Mouse (Mus musculus): Measurements from ENCODE around the gene Dtl. TPM values are rescaled to one million over a fixed set of nuclear protein-coding genes. Genes with fewer than 3 reads are reported as not detected.
A peak's percentile ranks its signal among the peaks of the same experiment; 100 is the strongest.

Gene Dtl
- polyA plus RNA-seq, 2 experiments, result 30.0 to 42.9 TPM

DNA sequence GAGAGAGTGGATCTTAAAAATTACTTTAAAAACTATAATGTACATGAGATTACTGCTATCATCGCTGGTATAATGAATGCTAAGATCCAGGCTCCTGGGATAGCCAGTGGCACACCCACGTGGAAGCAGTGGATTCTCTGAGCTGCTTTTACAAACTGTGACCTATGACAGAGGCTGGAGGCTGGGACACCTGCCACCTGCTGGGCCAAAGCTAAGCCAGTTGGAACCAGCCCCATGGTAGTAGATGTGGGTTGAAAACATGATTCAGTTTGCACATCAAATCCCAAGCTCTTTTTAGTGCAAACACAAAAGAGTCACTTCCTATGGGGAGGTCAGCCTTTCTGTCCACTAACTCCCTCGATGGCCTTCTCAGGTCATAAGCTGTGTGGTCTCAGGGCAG is 65.5 kb downstream of the Dtl start:
- no peak for ATAC-seq (ENCODE audit: low FRiP score, low read depth)
- H3K4me1 ChIP-seq (ENCODE audit: control insufficient read depth, insufficient read depth, low read length), result no peaks in the 10 kb centered on the region
- H3K9ac ChIP-seq (ENCODE audit: low read depth, low read length, severe bottlenecking), result no peak overlapping the region
- H3K36me3 ChIP-seq (ENCODE audit: control insufficient read depth, insufficient read depth, low read length), result no peaks in the 10 kb centered on the region
- no peaks in the 10 kb centered on the region for H3K27me3 ChIP-seq (ENCODE audit: control insufficient read depth, insufficient read depth, low read length)
- no peak overlapping the region for H3K27ac ChIP-seq (replicated peaks; ENCODE audit: low read depth, low read length)
- H3K9me3 ChIP-seq (ENCODE audit: control insufficient read depth, low read length), result no peaks in the 10 kb centered on the region
- no peak for DNase-seq (ENCODE audit: low spot score)
- TF ChIP-seq POLR2A (IDR thresholded peaks at IDR 0.05; ENCODE audit: borderline replicate concordance, extremely low read depth, insufficient read depth, insufficient read length), result no peak
- H3K4me2 ChIP-seq (replicated peaks; ENCODE audit: low read depth, low read length, severe bottlenecking), result no peak overlapping the region
- no peak overlapping the region for H3K4me3 ChIP-seq (replicated peaks; ENCODE audit: low read length)
- 75% methylated on average over 3 of the region's 3 CpGs for WGBS

DNA sequence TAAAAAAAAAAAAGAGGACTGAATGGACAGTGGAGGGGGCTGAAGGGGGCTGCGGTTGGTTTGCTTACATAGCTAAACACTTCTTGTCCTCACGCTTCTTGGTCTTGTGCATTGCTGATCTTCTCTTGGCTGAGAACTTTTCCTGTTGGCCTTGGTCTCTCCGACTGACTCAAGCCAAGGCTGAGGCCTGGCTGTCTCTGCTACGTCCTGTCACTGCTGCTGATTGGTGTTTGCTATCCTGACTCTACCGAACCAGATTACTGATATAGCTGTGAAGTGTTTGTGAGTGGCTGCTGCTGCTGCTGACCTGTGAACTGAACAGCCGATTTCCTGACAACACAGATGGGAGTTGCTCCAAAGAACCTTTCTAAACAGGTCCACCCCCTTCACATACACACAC is 66.2 kb downstream of the Dtl start:
- H3K4me3 ChIP-seq (replicated peaks; ENCODE audit: low read length), result no peak overlapping the region
- no peaks in the 10 kb centered on the region for H3K4me1 ChIP-seq (ENCODE audit: control insufficient read depth, insufficient read depth, low read length)
- no peaks in the 10 kb centered on the region for H3K36me3 ChIP-seq (ENCODE audit: control insufficient read depth, insufficient read depth, low read length)
- no peak overlapping the region for H3K27ac ChIP-seq (replicated peaks; ENCODE audit: low read depth, low read length)
- H3K4me2 ChIP-seq (replicated peaks; ENCODE audit: low read depth, low read length, severe bottlenecking), result no peak overlapping the region
- no peak for DNase-seq (ENCODE audit: low spot score)
- ATAC-seq (ENCODE audit: low FRiP score, low read depth), result no peak
- WGBS, result 86% methylated on average over 6 of the region's 6 CpGs
- H3K27me3 ChIP-seq (ENCODE audit: control insufficient read depth, insufficient read depth, low read length), result no peaks in the 10 kb centered on the region
- H3K9me3 ChIP-seq (ENCODE audit: control insufficient read depth, low read length), result no peaks in the 10 kb centered on the region
- no peak overlapping the region for H3K9ac ChIP-seq (ENCODE audit: low read depth, low read length, severe bottlenecking)
- no peak for TF ChIP-seq POLR2A (IDR thresholded peaks at IDR 0.05; ENCODE audit: borderline replicate concordance, extremely low read depth, insufficient read depth, insufficient read length)

DNA sequence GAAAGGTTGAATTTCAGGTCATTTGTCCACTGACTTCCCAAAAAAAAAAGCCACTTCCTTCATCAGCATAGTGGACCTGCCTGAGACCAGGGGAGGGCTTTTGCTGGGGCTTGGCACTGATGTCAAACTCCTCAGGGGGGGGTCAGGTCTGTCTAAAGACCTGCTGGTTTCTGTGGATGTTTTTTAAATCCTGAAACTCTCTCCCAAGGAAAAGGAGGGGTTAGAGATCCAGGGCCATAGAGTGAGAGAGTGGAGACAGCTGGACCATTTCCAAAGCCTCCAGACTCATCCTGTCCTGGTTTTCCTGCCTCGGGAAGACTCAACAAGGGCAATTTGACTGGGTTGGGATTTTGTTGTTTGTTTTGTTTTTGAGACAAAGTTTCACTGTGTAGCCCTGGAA is 68.6 kb downstream of the Dtl start:
- DNase-seq (ENCODE audit: low spot score) (peak; percentile 11), ATAC-seq (ENCODE audit: low FRiP score, low read depth) (no peak)
- H3K4me2 ChIP-seq (replicated peaks; ENCODE audit: low read depth, low read length, severe bottlenecking), result no peak overlapping the region
- no peak overlapping the region for H3K4me3 ChIP-seq (replicated peaks; ENCODE audit: low read length)
- no peaks in the 10 kb centered on the region for H3K4me1 ChIP-seq (ENCODE audit: control insufficient read depth, insufficient read depth, low read length)
- no peak overlapping the region for H3K27ac ChIP-seq (replicated peaks; ENCODE audit: low read depth, low read length)
- no peaks in the 10 kb centered on the region for H3K27me3 ChIP-seq (ENCODE audit: control insufficient read depth, insufficient read depth, low read length)
- no peaks in the 10 kb centered on the region for H3K36me3 ChIP-seq (ENCODE audit: control insufficient read depth, insufficient read depth, low read length)
- TF ChIP-seq POLR2A (IDR thresholded peaks at IDR 0.05; ENCODE audit: borderline replicate concordance, extremely low read depth, insufficient read depth, insufficient read length), result no peak
- no peaks in the 10 kb centered on the region for H3K9me3 ChIP-seq (ENCODE audit: control insufficient read depth, low read length)
- WGBS, result 14% methylated on average over 1 of the region's 1 CpGs
- no peak overlapping the region for H3K9ac ChIP-seq (ENCODE audit: low read depth, low read length, severe bottlenecking)

DNA sequence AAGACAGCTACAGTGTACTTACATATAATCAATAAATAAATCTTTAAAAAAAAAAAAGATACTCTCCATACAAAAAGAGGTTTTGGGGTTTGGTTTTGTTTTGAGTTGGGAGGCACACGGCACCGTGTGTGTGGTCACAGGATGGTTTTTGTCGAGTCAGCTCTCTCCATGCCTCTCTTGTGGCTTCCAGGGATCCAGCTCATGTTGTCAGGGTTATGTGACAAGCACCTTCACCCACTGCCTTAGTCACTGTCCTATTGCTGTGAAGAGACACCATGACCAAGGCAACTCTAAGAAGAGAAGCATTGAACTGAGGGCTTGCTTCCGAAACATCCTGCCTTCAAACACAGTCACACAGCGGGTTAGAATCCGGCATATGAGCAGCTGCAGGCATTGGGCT is 75.7 kb downstream of the Dtl start:
- WGBS, result 92% methylated on average over 6 of the region's 6 CpGs
- Histone ChIP-seq H3K4me3 (replicated peaks; ENCODE audit: low read length) (no peak overlapping the region), H3K36me3 (ENCODE audit: control insufficient read depth, insufficient read depth, low read length) (no peaks in the 10 kb centered on the region), H3K27ac (replicated peaks; ENCODE audit: low read depth, low read length) (no peak overlapping the region), H3K27me3 (ENCODE audit: control insufficient read depth, insufficient read depth, low read length) (no peaks in the 10 kb centered on the region), H3K9me3 (ENCODE audit: control insufficient read depth, low read length) (no peaks in the 10 kb centered on the region), H3K9ac (ENCODE audit: low read depth, low read length, severe bottlenecking) (no peak overlapping the region), H3K4me1 (ENCODE audit: control insufficient read depth, insufficient read depth, low read length) (no peaks in the 10 kb centered on the region), H3K4me2 (replicated peaks; ENCODE audit: low read depth, low read length, severe bottlenecking) (no peak overlapping the region)
- ATAC-seq (ENCODE audit: low FRiP score, low read depth), result no peak
- no peak for DNase-seq (ENCODE audit: low spot score)
- no peak for TF ChIP-seq POLR2A (IDR thresholded peaks at IDR 0.05; ENCODE audit: borderline replicate concordance, extremely low read depth, insufficient read depth, insufficient read length)

DNA sequence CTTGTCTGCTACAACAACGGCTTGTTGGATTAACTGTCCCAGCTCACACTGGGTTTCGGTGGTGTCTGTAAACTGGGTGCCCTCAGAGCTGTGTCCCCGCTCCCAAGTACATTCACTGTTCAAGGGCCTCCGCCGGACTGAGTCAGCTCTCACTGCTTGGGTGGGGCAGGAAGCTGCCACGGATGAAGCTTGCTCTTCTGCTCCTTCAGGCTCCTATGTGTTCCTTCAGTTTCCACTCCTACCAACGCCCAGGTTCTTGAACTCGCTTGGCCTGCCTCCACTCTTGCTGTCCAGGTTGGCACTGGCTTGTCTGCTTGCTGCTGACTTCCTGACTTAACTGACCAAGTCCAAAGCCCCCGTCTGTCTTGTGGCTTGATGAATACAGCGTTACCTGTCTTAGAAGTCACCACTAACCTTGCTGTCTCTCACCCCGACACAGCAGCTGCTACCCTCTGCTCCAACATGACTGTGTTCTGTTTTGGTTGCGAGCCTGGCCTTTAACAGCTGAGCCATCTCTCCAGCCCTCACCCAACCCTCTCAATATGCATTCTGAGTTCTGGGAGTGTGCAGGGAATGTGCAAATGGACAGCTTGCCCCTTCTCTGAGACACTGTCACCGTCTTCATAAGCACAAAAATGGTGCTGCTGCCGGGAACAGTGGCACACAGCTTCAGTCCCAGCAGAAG is 76.9 kb downstream of the Dtl start:
- Histone ChIP-seq H3K36me3 (ENCODE audit: control insufficient read depth, insufficient read depth, low read length) (no peaks in the 10 kb centered on the region), H3K9ac (ENCODE audit: low read depth, low read length, severe bottlenecking) (no peak overlapping the region), H3K9me3 (ENCODE audit: control insufficient read depth, low read length) (no peaks in the 10 kb centered on the region), H3K4me1 (ENCODE audit: control insufficient read depth, insufficient read depth, low read length) (no peaks in the 10 kb centered on the region), H3K27me3 (ENCODE audit: control insufficient read depth, insufficient read depth, low read length) (no peaks in the 10 kb centered on the region), H3K27ac (replicated peaks; ENCODE audit: low read depth, low read length) (no peak overlapping the region), H3K4me2 (replicated peaks; ENCODE audit: low read depth, low read length, severe bottlenecking) (no peak overlapping the region), H3K4me3 (replicated peaks; ENCODE audit: low read length) (no peak overlapping the region)
- no peak for DNase-seq (ENCODE audit: low spot score)
- no peak for ATAC-seq (ENCODE audit: low FRiP score, low read depth)
- WGBS, result 83% methylated on average over 14 of the region's 14 CpGs
- no peak for TF ChIP-seq POLR2A (IDR thresholded peaks at IDR 0.05; ENCODE audit: borderline replicate concordance, extremely low read depth, insufficient read depth, insufficient read length)

Data from limb, embryonic 14.5 days (tissue).